Mouse (Mus musculus) heart, adult 11 months (tissue): ENCODE results near the gene Ier3.
A peak's percentile ranks its signal among the peaks of the same experiment; 100 is the strongest.

ENCODE experiments used
- DNase-seq: peaks from one replicate; pipeline ENCODE4 v3.0.0; 2022

Gene Ier3

GRCm38 (mm10) chr17:35869346-35870067 is 48.0 kb downstream of the Ier3 start:
- DNase-seq = peak; percentile 98

- peak; percentile 99 for DNase-seq
Measured at GRCm38 (mm10) chr17:35870151-35870883, 48.8 kb downstream of the Ier3 start.

GRCm38 (mm10) chr17:35870884-35871696 is 49.6 kb downstream of the Ier3 start:
- DNase-seq = peak; percentile 89
